Mouse (Mus musculus): Measurements from ENCODE around the gene Ntmt1. TPM values are rescaled to one million over a fixed set of nuclear protein-coding genes. Genes with fewer than 3 reads are reported as not detected.

Gene Ntmt1
- polyA plus RNA-seq (2015; fragmentation: Nextera tagmentation; extraction: Ambion mirVana) = 92.6 and 107 TPM in 2 replicates

GRCm38 (mm10) chr2:30807648-30808295, at the start of gene Ntmt1:
Ntmt1 (plus strand) TSS chr2:30807826.
- WGBS = 0% methylated on average over 43 of the region's 44 CpGs
- ATAC-seq (ENCODE audit: low FRiP score) = peak; percentile 97
- H3K9me3 ChIP-seq (replicated peaks) = no peaks in the 10 kb centered on the region

GRCm38 (mm10) chr2:30758341-30759087, 49.1 kb upstream of the Ntmt1 start:
- Histone ChIP-seq H3K9me3 (replicated peaks) (no peaks in the 10 kb centered on the region), H3K27ac (replicated peaks) (peak overlapping the region; percentile 30; the same call in 1 of the 2 replicates), H3K4me2 (0 out of 2 replicates have a peak overlapping the region, but pooled peaks have one; percentile 13), H3K4me1 (peaks cover 26% of the 10 kb centered on the region), H3K4me3 (replicated peaks) (no peak overlapping the region), H3K9ac (replicated peaks) (no peak overlapping the region), H3K36me3 (no peaks in the 10 kb centered on the region), H3K27me3 (replicated peaks) (no peaks in the 10 kb centered on the region)
- WGBS = 7% methylated on average over 17 of the region's 17 CpGs
- ATAC-seq (ENCODE audit: low FRiP score) = peak; percentile 55

More at GRCm38 (mm10) chr2:30807648-30808295, at the start of gene Ntmt1:
- H3K4me2 ChIP-seq = peak within 1 kb of the TSS; percentile 85
- H3K4me1 ChIP-seq = peaks cover 37% of the 10 kb centered on the region
- 0 out of 2 replicates have a peak, but pooled peaks cover 7% of the 10 kb centered on the region for H3K27me3 ChIP-seq (replicated peaks)
- peaks cover 8% of the 10 kb centered on the region for H3K36me3 ChIP-seq
- H3K27ac ChIP-seq (replicated peaks) = peak within 1 kb of the TSS; percentile 85
- H3K9ac ChIP-seq (replicated peaks) = peak within 1 kb of the TSS; percentile 96
- H3K4me3 ChIP-seq (replicated peaks) = peak within 1 kb of the TSS; percentile 79

GRCm38 (mm10) chr2:30759088-30759374, 48.6 kb upstream of the Ntmt1 start:
- H3K4me2 ChIP-seq = no peak overlapping the region
- no peak overlapping the region for H3K9ac ChIP-seq (replicated peaks)
- H3K27ac ChIP-seq (replicated peaks) = peak overlapping the region; percentile 30; the same call in 1 of the 2 replicates
- H3K4me1 ChIP-seq = peaks cover 26% of the 10 kb centered on the region
- no peak for ATAC-seq (ENCODE audit: low FRiP score)
- whole genome bisulfite sequencing = 52% methylated on average over 4 of the region's 4 CpGs
- no peaks in the 10 kb centered on the region for H3K9me3 ChIP-seq (replicated peaks)
- no peak overlapping the region for H3K4me3 ChIP-seq (replicated peaks)
- no peaks in the 10 kb centered on the region for H3K36me3 ChIP-seq
- H3K27me3 ChIP-seq (replicated peaks) = no peaks in the 10 kb centered on the region

GRCm38 (mm10) chr2:30759442-30759841, 48.2 kb upstream of the Ntmt1 start:
- 67% methylated on average over 4 of the region's 4 CpGs for WGBS

GRCm38 (mm10) chr2:30759858-30760547, 47.6 kb upstream of the Ntmt1 start:
- no peaks in the 10 kb centered on the region for H3K27me3 ChIP-seq (replicated peaks)
- no peaks in the 10 kb centered on the region for H3K36me3 ChIP-seq
- H3K4me1 ChIP-seq = peaks cover 26% of the 10 kb centered on the region
- H3K9ac ChIP-seq (replicated peaks) = no peak overlapping the region
- no peak overlapping the region for H3K4me2 ChIP-seq
- 0 out of 2 replicates have a peak, but pooled peaks cover 5% of the 10 kb centered on the region for H3K9me3 ChIP-seq (replicated peaks)
- peak overlapping the region; percentile 3; the same call in 1 of the 2 replicates for H3K27ac ChIP-seq (replicated peaks)
- 35% methylated on average over 10 of the region's 10 CpGs for WGBS
- no peak for ATAC-seq (ENCODE audit: low FRiP score)
- H3K4me3 ChIP-seq (replicated peaks) = no peak overlapping the region

More at GRCm38 (mm10) chr2:30759442-30759841, 48.2 kb upstream of the Ntmt1 start:
- peaks cover 26% of the 10 kb centered on the region for H3K4me1 ChIP-seq
- H3K9me3 ChIP-seq (replicated peaks) = no peaks in the 10 kb centered on the region
- no peak overlapping the region for H3K4me2 ChIP-seq
- no peak overlapping the region for H3K4me3 ChIP-seq (replicated peaks)
- ATAC-seq (ENCODE audit: low FRiP score) = no peak
- no peaks in the 10 kb centered on the region for H3K27me3 ChIP-seq (replicated peaks)
- H3K27ac ChIP-seq (replicated peaks) = peak overlapping the region; percentile 30; the same call in 1 of the 2 replicates
- no peak overlapping the region for H3K9ac ChIP-seq (replicated peaks)
- no peaks in the 10 kb centered on the region for H3K36me3 ChIP-seq

GRCm38 (mm10) chr2:30760706-30761105, 46.9 kb upstream of the Ntmt1 start:
- Histone ChIP-seq H3K4me2 (no peak overlapping the region), H3K36me3 (no peaks in the 10 kb centered on the region), H3K27ac (replicated peaks) (no peak overlapping the region), H3K4me3 (replicated peaks) (no peak overlapping the region), H3K4me1 (peaks cover 26% of the 10 kb centered on the region), H3K9me3 (replicated peaks) (0 out of 2 replicates have a peak, but pooled peaks cover 5% of the 10 kb centered on the region), H3K9ac (replicated peaks) (no peak overlapping the region), H3K27me3 (replicated peaks) (no peaks in the 10 kb centered on the region)
- ATAC-seq (ENCODE audit: low FRiP score) = no peak
- 24% methylated on average over 6 of the region's 6 CpGs for WGBS

- Histone ChIP-seq H3K4me1 (peaks cover 8% of the 10 kb centered on the region), H3K27ac (replicated peaks) (no peak overlapping the region), H3K4me3 (replicated peaks) (no peak overlapping the region), H3K36me3 (no peaks in the 10 kb centered on the region), H3K9ac (replicated peaks) (no peak overlapping the region), H3K4me2 (no peak overlapping the region), H3K27me3 (replicated peaks) (no peaks in the 10 kb centered on the region), H3K9me3 (replicated peaks) (0 out of 2 replicates have a peak, but pooled peaks cover 5% of the 10 kb centered on the region)
- 90% methylated on average over 5 of the region's 5 CpGs for WGBS
- no peak for ATAC-seq (ENCODE audit: low FRiP score)
Observed at GRCm38 (mm10) chr2:30766446-30766845, 41.2 kb upstream of the Ntmt1 start.

- no peak overlapping the region for H3K4me2 ChIP-seq
- 0 out of 2 replicates have a peak, but pooled peaks cover 5% of the 10 kb centered on the region for H3K9me3 ChIP-seq (replicated peaks)
- no peak for ATAC-seq (ENCODE audit: low FRiP score)
- H3K36me3 ChIP-seq = no peaks in the 10 kb centered on the region
- no peaks in the 10 kb centered on the region for H3K27me3 ChIP-seq (replicated peaks)
- H3K4me1 ChIP-seq = peaks cover 20% of the 10 kb centered on the region
- no peak overlapping the region for H3K27ac ChIP-seq (replicated peaks)
- H3K9ac ChIP-seq (replicated peaks) = no peak overlapping the region
- WGBS = 68% methylated on average over 7 of the region's 7 CpGs
- H3K4me3 ChIP-seq (replicated peaks) = no peak overlapping the region
Observed at GRCm38 (mm10) chr2:30767626-30768240, 39.9 kb upstream of the Ntmt1 start.

- Histone ChIP-seq H3K9me3 (replicated peaks) (0 out of 2 replicates have a peak, but pooled peaks cover 5% of the 10 kb centered on the region), H3K27ac (replicated peaks) (no peak overlapping the region), H3K4me1 (peaks cover 26% of the 10 kb centered on the region), H3K4me2 (no peak overlapping the region), H3K9ac (replicated peaks) (no peak overlapping the region), H3K36me3 (no peaks in the 10 kb centered on the region), H3K27me3 (replicated peaks) (no peaks in the 10 kb centered on the region), H3K4me3 (replicated peaks) (no peak overlapping the region)
- ATAC-seq (ENCODE audit: low FRiP score) = no peak
- WGBS = 83% methylated on average over 5 of the region's 5 CpGs
Observed at GRCm38 (mm10) chr2:30768529-30768928, 39.1 kb upstream of the Ntmt1 start.

- ATAC-seq (ENCODE audit: low FRiP score) = no peak
- H3K36me3 ChIP-seq = no peaks in the 10 kb centered on the region
- H3K9ac ChIP-seq (replicated peaks) = no peak overlapping the region
- 0 out of 2 replicates have a peak, but pooled peaks cover 5% of the 10 kb centered on the region for H3K9me3 ChIP-seq (replicated peaks)
- no peak overlapping the region for H3K4me2 ChIP-seq
- no peaks in the 10 kb centered on the region for H3K27me3 ChIP-seq (replicated peaks)
- no peak overlapping the region for H3K27ac ChIP-seq (replicated peaks)
- no peak overlapping the region for H3K4me3 ChIP-seq (replicated peaks)
- H3K4me1 ChIP-seq = peaks cover 26% of the 10 kb centered on the region
- 56% methylated on average over 6 of the region's 6 CpGs for WGBS
Observed at GRCm38 (mm10) chr2:30769187-30769586, 38.4 kb upstream of the Ntmt1 start.

GRCm38 (mm10) chr2:30771368-30771805, 36.2 kb upstream of the Ntmt1 start:
- Histone ChIP-seq H3K4me3 (replicated peaks) (peak overlapping the region; percentile 45), H3K9me3 (replicated peaks) (no peaks in the 10 kb centered on the region), H3K4me1 (peaks cover 26% of the 10 kb centered on the region), H3K9ac (replicated peaks) (peak overlapping the region; percentile 54), H3K27ac (replicated peaks) (peak overlapping the region; percentile 84), H3K36me3 (no peaks in the 10 kb centered on the region), H3K27me3 (replicated peaks) (no peaks in the 10 kb centered on the region), H3K4me2 (peak overlapping the region; percentile 87)
- ATAC-seq (ENCODE audit: low FRiP score) = peak; percentile 32; the same call in 1 of the 2 replicates
- WGBS = 1% methylated on average over 48 of the region's 51 CpGs
